Mouse (Mus musculus): ENCODE measurements at regions not wholly inside any gene's neighbourhood (a gene's known extent, or its start where the extent isn't known, plus 50 kb on each side); places are given as distances from the start of the nearest gene placed in this dataset.

GRCm38 (mm10) chr13:70193270-70193669, 391.1 kb downstream of the Med10 start:
- no peaks in the 10 kb centered on the region for H3K27me3 ChIP-seq (ENCODE audit: insufficient read depth, low read length)
- ATAC-seq (ENCODE audit: insufficient read depth) (no peak), DNase-seq (no peak)
- no peaks in the 10 kb centered on the region for H3K9me3 ChIP-seq (ENCODE audit: low read depth, low read length)
- H3K36me3 ChIP-seq (ENCODE audit: insufficient read depth), result no peaks in the 10 kb centered on the region
- TF ChIP-seq CTCF (IDR thresholded peaks at IDR 0.05; ENCODE audit: low read depth), result no peak
- no peaks in the 10 kb centered on the region for H3K4me1 ChIP-seq (ENCODE audit: insufficient read depth)
- H3K4me2 ChIP-seq, result no peak overlapping the region
- H3K4me3 ChIP-seq (ENCODE audit: low read depth, low read length), result no peak overlapping the region
- H3K9ac ChIP-seq, result no peak overlapping the region
- H3K27ac ChIP-seq (ENCODE audit: low read depth), result no peak overlapping the region
- WGBS, result 79% methylated on average over 9 of the region's 9 CpGs

GRCm38 (mm10) chr13:70195854-70196253, 393.7 kb downstream of the Med10 start:
- Histone ChIP-seq H3K9me3 (ENCODE audit: low read depth, low read length) (no peaks in the 10 kb centered on the region), H3K27ac (ENCODE audit: low read depth) (no peak overlapping the region), H3K9ac (no peak overlapping the region), H3K4me3 (ENCODE audit: low read depth, low read length) (no peak overlapping the region), H3K4me2 (no peak overlapping the region), H3K4me1 (ENCODE audit: insufficient read depth) (no peaks in the 10 kb centered on the region), H3K36me3 (ENCODE audit: insufficient read depth) (no peaks in the 10 kb centered on the region), H3K27me3 (ENCODE audit: insufficient read depth, low read length) (no peaks in the 10 kb centered on the region)
- no peak for TF ChIP-seq CTCF (IDR thresholded peaks at IDR 0.05; ENCODE audit: low read depth)
- DNase-seq (peak; percentile 17), ATAC-seq (ENCODE audit: insufficient read depth) (no peak)
- WGBS, result 66% methylated on average over 4 of the region's 4 CpGs

- no peak for DNase-seq
- no peak overlapping the region for H3K9ac ChIP-seq
- H3K9me3 ChIP-seq (ENCODE audit: low read depth, low read length), result no peaks in the 10 kb centered on the region
- no peak overlapping the region for H3K27ac ChIP-seq (ENCODE audit: low read depth)
- peak; percentile 26; the same call in 1 of the 2 replicates for ATAC-seq (ENCODE audit: insufficient read depth)
- H3K4me3 ChIP-seq (ENCODE audit: low read depth, low read length), result no peak overlapping the region
- no peaks in the 10 kb centered on the region for H3K4me1 ChIP-seq (ENCODE audit: insufficient read depth)
- no peaks in the 10 kb centered on the region for H3K27me3 ChIP-seq (ENCODE audit: insufficient read depth, low read length)
- 77% methylated on average over 4 of the region's 4 CpGs for whole genome bisulfite sequencing
- no peaks in the 10 kb centered on the region for H3K36me3 ChIP-seq (ENCODE audit: insufficient read depth)
- no peak for TF ChIP-seq CTCF (IDR thresholded peaks at IDR 0.05; ENCODE audit: low read depth)
- no peak overlapping the region for H3K4me2 ChIP-seq
Measured at GRCm38 (mm10) chr13:70198638-70199037, 396.4 kb downstream of the Med10 start.

GRCm38 (mm10) chr13:70199087-70199486, 396.9 kb downstream of the Med10 start:
- WGBS, result 59% methylated on average over 1 of the region's 1 CpGs

GRCm38 (mm10) chr13:70205334-70205733, 403.1 kb downstream of the Med10 start:
- Histone ChIP-seq H3K4me2 (no peak overlapping the region), H3K27me3 (ENCODE audit: insufficient read depth, low read length) (no peaks in the 10 kb centered on the region), H3K27ac (ENCODE audit: low read depth) (no peak overlapping the region), H3K9ac (no peak overlapping the region), H3K9me3 (ENCODE audit: low read depth, low read length) (no peaks in the 10 kb centered on the region), H3K36me3 (ENCODE audit: insufficient read depth) (no peaks in the 10 kb centered on the region), H3K4me1 (ENCODE audit: insufficient read depth) (no peaks in the 10 kb centered on the region), H3K4me3 (ENCODE audit: low read depth, low read length) (no peak overlapping the region)
- 56% methylated on average over 7 of the region's 7 CpGs for WGBS
- TF ChIP-seq CTCF (IDR thresholded peaks at IDR 0.05; ENCODE audit: low read depth), result no peak
- ATAC-seq (ENCODE audit: insufficient read depth) (no peak), DNase-seq (no peak)

More at GRCm38 (mm10) chr13:70199087-70199486, 396.9 kb downstream of the Med10 start:
- DNase-seq (peak; percentile 84), ATAC-seq (ENCODE audit: insufficient read depth) (peak; percentile 95)
- H3K4me2 ChIP-seq, result no peak overlapping the region
- H3K4me1 ChIP-seq (ENCODE audit: insufficient read depth), result no peaks in the 10 kb centered on the region
- no peak overlapping the region for H3K4me3 ChIP-seq (ENCODE audit: low read depth, low read length)
- TF ChIP-seq CTCF (IDR thresholded peaks at IDR 0.05; ENCODE audit: low read depth), result no peak
- no peaks in the 10 kb centered on the region for H3K9me3 ChIP-seq (ENCODE audit: low read depth, low read length)
- no peaks in the 10 kb centered on the region for H3K27me3 ChIP-seq (ENCODE audit: insufficient read depth, low read length)
- H3K9ac ChIP-seq, result no peak overlapping the region
- no peaks in the 10 kb centered on the region for H3K36me3 ChIP-seq (ENCODE audit: insufficient read depth)
- H3K27ac ChIP-seq (ENCODE audit: low read depth), result no peak overlapping the region; the same call in 1 of the 2 replicates

GRCm38 (mm10) chr13:70210158-70210557, 408.0 kb downstream of the Med10 start:
- H3K4me3 ChIP-seq (ENCODE audit: low read depth, low read length), result no peak overlapping the region
- H3K36me3 ChIP-seq (ENCODE audit: insufficient read depth), result no peaks in the 10 kb centered on the region
- H3K9me3 ChIP-seq (ENCODE audit: low read depth, low read length), result no peaks in the 10 kb centered on the region
- no peak overlapping the region for H3K9ac ChIP-seq
- ATAC-seq (ENCODE audit: insufficient read depth) (no peak), DNase-seq (no peak)
- H3K4me1 ChIP-seq (ENCODE audit: insufficient read depth), result no peaks in the 10 kb centered on the region
- 40% methylated on average over 3 of the region's 3 CpGs for WGBS
- no peak for TF ChIP-seq CTCF (IDR thresholded peaks at IDR 0.05; ENCODE audit: low read depth)
- no peak overlapping the region for H3K4me2 ChIP-seq
- H3K27me3 ChIP-seq (ENCODE audit: insufficient read depth, low read length), result no peaks in the 10 kb centered on the region
- no peak overlapping the region for H3K27ac ChIP-seq (ENCODE audit: low read depth)

- H3K9me3 ChIP-seq (ENCODE audit: low read depth, low read length), result no peaks in the 10 kb centered on the region
- no peaks in the 10 kb centered on the region for H3K36me3 ChIP-seq (ENCODE audit: insufficient read depth)
- no peaks in the 10 kb centered on the region for H3K4me1 ChIP-seq (ENCODE audit: insufficient read depth)
- 85% methylated on average over 3 of the region's 3 CpGs for WGBS
- H3K27ac ChIP-seq (ENCODE audit: low read depth), result no peak overlapping the region
- ATAC-seq (ENCODE audit: insufficient read depth) (no peak), DNase-seq (no peak)
- no peak overlapping the region for H3K9ac ChIP-seq
- H3K27me3 ChIP-seq (ENCODE audit: insufficient read depth, low read length), result no peaks in the 10 kb centered on the region
- H3K4me3 ChIP-seq (ENCODE audit: low read depth, low read length), result no peak overlapping the region
- no peak overlapping the region for H3K4me2 ChIP-seq
- no peak for TF ChIP-seq CTCF (IDR thresholded peaks at IDR 0.05; ENCODE audit: low read depth)
Measured at GRCm38 (mm10) chr13:70213017-70213416, 410.8 kb downstream of the Med10 start.

- DNase-seq (no peak), ATAC-seq (ENCODE audit: insufficient read depth) (no peak)
- Histone ChIP-seq H3K9ac (no peak overlapping the region), H3K4me2 (no peak overlapping the region), H3K36me3 (ENCODE audit: insufficient read depth) (no peaks in the 10 kb centered on the region), H3K4me1 (ENCODE audit: insufficient read depth) (no peaks in the 10 kb centered on the region), H3K27me3 (ENCODE audit: insufficient read depth, low read length) (no peaks in the 10 kb centered on the region), H3K4me3 (ENCODE audit: low read depth, low read length) (no peak overlapping the region), H3K9me3 (ENCODE audit: low read depth, low read length) (no peaks in the 10 kb centered on the region), H3K27ac (ENCODE audit: low read depth) (no peak overlapping the region)
- 78% methylated on average over 2 of the region's 2 CpGs for WGBS
- no peak for TF ChIP-seq CTCF (IDR thresholded peaks at IDR 0.05; ENCODE audit: low read depth)
Measured at GRCm38 (mm10) chr13:70213622-70214021, 411.4 kb downstream of the Med10 start.
